Mouse (Mus musculus) hindbrain, embryonic 12.5 days (tissue): ENCODE measurements at regions not wholly inside any gene's neighbourhood (a gene's known extent, or its start where the extent isn't known, plus 50 kb on each side); places are given as distances from the start of the nearest gene placed in this dataset.
A peak's percentile ranks its signal among the peaks of the same experiment; 100 is the strongest.

Experiments used
- ATAC-seq: fragments of 200-750 bp; cut with Nextera tagmentation; 2 replicates; pipeline ENCODE4 v1.8.0; 2017; ENCODE audit warnings: moderate TSS enrichment; ENCODE audit not compliant: low FRiP score
- H3K27ac ChIP-seq: fragments of 300-500 bp; sonication (generic); 2 replicates; pipeline ENCODE4 v1.5.1; 2016; ENCODE audit warnings: mild to moderate bottlenecking
- H3K27me3 ChIP-seq: fragments of 300-500 bp; sonication (generic); 2 replicates; pipeline ENCODE4 v1.6.1; 2016; ENCODE audit warnings: mild to moderate bottlenecking
- H3K36me3 ChIP-seq: fragments of 300-500 bp; sonication (generic); 2 replicates; pipeline ENCODE4 v1.6.1; 2016; ENCODE audit warnings: mild to moderate bottlenecking
- H3K4me1 ChIP-seq: fragments of 300-500 bp; sonication (generic); 2 replicates; pipeline ENCODE4 v1.6.1; 2016
- H3K4me2 ChIP-seq: fragments of 300-500 bp; sonication (generic); replicated peaks from 2 replicates; pipeline ENCODE4 v1.6.1; 2016; ENCODE audit warnings: mild to moderate bottlenecking
- H3K4me3 ChIP-seq: fragments of 300-500 bp; sonication (generic); 2 replicates; pipeline ENCODE4 v1.5.1; 2016; ENCODE audit warnings: mild to moderate bottlenecking
- H3K9ac ChIP-seq: fragments of 300-500 bp; sonication (generic); 2 replicates; pipeline ENCODE4 v1.6.1; 2016; ENCODE audit warnings: mild to moderate bottlenecking, moderate library complexity
- H3K9me3 ChIP-seq: fragments of 300-500 bp; sonication (generic); replicated peaks from 2 replicates; pipeline ENCODE4 v1.6.1; 2016; ENCODE audit warnings: mild to moderate bottlenecking
- WGBS: fragments of 180-500 bp; shearing (Covaris S2); methylation state at CpG from one replicate; pipeline ENCODE4 v1.1.7; 2016; 5-methylcytosine and 5-hydroxymethylcytosine counted together

DNA sequence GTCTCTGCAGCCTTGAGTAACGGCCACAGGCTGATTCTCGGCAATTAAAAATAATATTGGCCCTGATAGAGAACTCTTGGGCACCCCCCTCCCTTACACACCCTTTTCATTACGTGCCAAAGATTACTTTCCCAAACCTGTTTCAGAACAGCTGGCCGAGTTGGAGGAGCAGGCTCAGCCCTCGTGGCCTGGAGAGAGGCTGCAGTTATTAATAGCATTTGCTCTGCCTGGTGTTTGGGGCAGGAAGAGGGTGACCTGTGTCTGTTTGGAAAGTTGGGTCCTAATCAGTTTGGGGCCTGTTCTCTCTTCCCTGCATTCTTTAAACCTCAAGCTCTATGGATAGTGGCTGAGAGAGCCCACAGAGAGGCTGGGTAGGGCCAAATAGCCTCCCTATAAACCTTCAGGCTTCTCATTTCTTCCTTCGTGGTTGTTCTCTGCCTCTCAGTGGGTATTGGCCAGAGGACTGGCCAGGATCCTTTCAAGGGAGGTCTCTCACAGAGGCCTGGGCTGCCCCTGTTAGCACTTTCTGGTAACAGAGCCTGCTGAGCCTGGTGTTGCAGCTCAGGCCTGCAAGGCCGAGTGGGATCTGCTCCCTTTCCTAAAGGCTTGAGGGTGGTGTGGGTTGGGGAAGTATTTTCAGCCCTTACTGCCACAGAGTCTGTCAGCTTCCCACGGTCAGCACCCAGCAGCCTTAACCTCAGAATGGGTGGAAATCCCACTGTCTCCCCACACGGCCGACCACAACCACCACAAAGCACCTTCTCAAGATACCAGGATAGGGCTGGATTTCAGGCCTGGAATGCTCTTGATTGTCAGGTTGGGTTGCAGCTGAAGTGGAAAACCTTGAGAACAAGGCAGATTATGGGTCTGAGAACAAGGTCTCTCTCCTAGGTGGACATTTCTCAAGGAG lies 206.7 kb downstream of the Zfp36l1 start:
- H3K36me3 ChIP-seq = no peaks in the 10 kb centered on the region
- H3K4me3 ChIP-seq = no peak overlapping the region
- H3K9ac ChIP-seq = no peak overlapping the region
- no peak overlapping the region for H3K4me2 ChIP-seq
- no peaks in the 10 kb centered on the region for H3K9me3 ChIP-seq
- H3K27me3 ChIP-seq = no peaks in the 10 kb centered on the region
- 70% methylated on average over 10 of the region's 10 CpGs for WGBS
- peaks cover 32% of the 10 kb centered on the region for H3K4me1 ChIP-seq
- peak overlapping the region; percentile 45 for H3K27ac ChIP-seq
- ATAC-seq = no peak

DNA sequence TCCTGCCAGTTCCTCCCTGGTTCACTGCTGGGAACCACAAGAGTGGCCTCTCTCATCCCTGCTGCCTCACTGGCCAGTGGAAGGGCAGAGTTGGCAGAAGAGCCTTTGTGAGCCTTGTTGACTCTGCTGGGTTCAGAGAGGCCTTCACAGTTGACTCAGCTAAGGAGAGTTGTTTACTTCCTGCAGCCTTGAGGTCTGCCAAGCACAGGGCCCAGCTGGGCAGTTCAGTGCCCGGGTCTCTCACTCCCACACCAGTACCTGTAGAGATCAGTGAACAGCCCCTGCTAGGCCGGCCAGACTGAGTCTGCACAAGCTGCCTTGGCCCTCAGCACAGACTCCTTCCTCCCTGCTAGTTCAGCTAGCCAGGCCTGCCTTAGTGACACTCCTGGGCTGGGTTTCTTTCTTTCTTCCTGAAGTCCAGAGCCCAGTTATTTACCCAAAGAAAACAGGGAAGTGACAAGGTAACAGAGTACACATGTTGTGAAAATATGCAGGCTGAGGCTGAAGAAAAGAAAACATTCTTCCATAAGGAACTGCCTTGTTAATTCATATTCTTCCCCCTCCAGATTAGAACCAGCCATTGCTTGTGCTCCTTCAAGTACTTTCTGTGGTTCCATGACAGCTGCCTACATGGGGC lies 207.8 kb downstream of the Zfp36l1 start:
- Histone ChIP-seq H3K27me3 (no peaks in the 10 kb centered on the region), H3K27ac (peak overlapping the region; percentile 30; the same call in 1 of the 2 replicates), H3K9ac (no peak overlapping the region), H3K4me2 (no peak overlapping the region), H3K9me3 (no peaks in the 10 kb centered on the region), H3K4me1 (peaks cover 23% of the 10 kb centered on the region), H3K36me3 (no peaks in the 10 kb centered on the region), H3K4me3 (no peak overlapping the region)
- 53% methylated on average over 2 of the region's 2 CpGs for WGBS
- no peak for ATAC-seq

- WGBS = 73% methylated on average over 7 of the region's 7 CpGs
- Histone ChIP-seq H3K36me3 (no peaks in the 10 kb centered on the region), H3K4me1 (peaks cover 30% of the 10 kb centered on the region), H3K27me3 (no peaks in the 10 kb centered on the region), H3K9me3 (peaks cover 4% of the 10 kb centered on the region; the same call in 1 of the 2 replicates), H3K4me3 (no peak overlapping the region), H3K27ac (peak overlapping the region; percentile 45; the same call in 1 of the 2 replicates), H3K4me2 (no peak overlapping the region), H3K9ac (no peak overlapping the region)
- ATAC-seq = no peak
These were observed 210.1 kb downstream of the Zfp36l1 start for GRCm38 (mm10) chr12:79902761-79903160.

DNA sequence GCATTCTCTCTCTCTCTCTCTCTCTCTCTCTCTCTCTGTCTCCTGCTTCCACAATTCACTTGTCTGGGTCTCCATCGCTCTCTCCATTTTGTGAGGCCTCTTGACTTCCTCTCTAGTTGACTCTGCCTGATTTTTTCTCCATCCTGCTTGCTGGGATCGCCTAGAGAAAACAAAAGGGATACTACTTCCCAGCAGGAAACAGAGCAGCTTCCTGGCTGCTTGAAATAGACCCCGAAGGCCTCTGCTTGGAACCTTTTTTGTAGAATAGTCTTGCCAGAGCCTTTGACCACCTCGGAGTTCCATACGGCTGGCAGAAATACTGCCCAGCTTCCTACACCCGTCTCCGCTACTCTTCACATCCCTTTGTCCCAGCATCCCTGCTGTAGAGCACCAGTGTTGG lies 210.7 kb downstream of the Zfp36l1 start:
- H3K4me2 ChIP-seq = no peak overlapping the region
- H3K4me3 ChIP-seq = no peak overlapping the region
- peak overlapping the region; percentile 45 for H3K27ac ChIP-seq
- H3K9ac ChIP-seq = no peak overlapping the region
- WGBS = 47% methylated on average over 7 of the region's 7 CpGs
- H3K9me3 ChIP-seq = peaks cover 4% of the 10 kb centered on the region; the same call in 1 of the 2 replicates
- H3K4me1 ChIP-seq = peaks cover 30% of the 10 kb centered on the region
- no peaks in the 10 kb centered on the region for H3K36me3 ChIP-seq
- H3K27me3 ChIP-seq = no peaks in the 10 kb centered on the region
- no peak for ATAC-seq

GRCm38 (mm10) chr12:79898198-79898930 lies 214.4 kb downstream of the Zfp36l1 start:
- H3K4me1 ChIP-seq = peaks cover 40% of the 10 kb centered on the region
- WGBS = 14% methylated on average over 12 of the region's 12 CpGs
- H3K9me3 ChIP-seq = peaks cover 4% of the 10 kb centered on the region; the same call in 1 of the 2 replicates
- H3K4me3 ChIP-seq = no peak overlapping the region
- H3K4me2 ChIP-seq = no peak overlapping the region
- ATAC-seq = no peak
- no peaks in the 10 kb centered on the region for H3K27me3 ChIP-seq
- H3K36me3 ChIP-seq = no peaks in the 10 kb centered on the region
- no peak overlapping the region; the same call in 1 of the 2 replicates for H3K27ac ChIP-seq
- H3K9ac ChIP-seq = no peak overlapping the region

- no peak overlapping the region for H3K9ac ChIP-seq
- peaks cover 4% of the 10 kb centered on the region; the same call in 1 of the 2 replicates for H3K9me3 ChIP-seq
- H3K4me2 ChIP-seq = no peak overlapping the region
- H3K36me3 ChIP-seq = no peaks in the 10 kb centered on the region
- peaks cover 2% of the 10 kb centered on the region; the same call in 1 of the 2 replicates for H3K27me3 ChIP-seq
- no peak for ATAC-seq
- WGBS = 18% methylated on average over 6 of the region's 6 CpGs
- H3K27ac ChIP-seq = 0 out of 2 replicates have a peak overlapping the region, but pooled peaks have one; percentile 23
- H3K4me3 ChIP-seq = no peak overlapping the region
- H3K4me1 ChIP-seq = peaks cover 31% of the 10 kb centered on the region
These were observed 216.8 kb downstream of the Zfp36l1 start for GRCm38 (mm10) chr12:79895975-79896374.

- Histone ChIP-seq H3K27me3 (peaks cover 2% of the 10 kb centered on the region; the same call in 1 of the 2 replicates), H3K4me2 (no peak overlapping the region), H3K36me3 (no peaks in the 10 kb centered on the region), H3K9ac (no peak overlapping the region), H3K27ac (no peak overlapping the region), H3K4me3 (no peak overlapping the region), H3K9me3 (peaks cover 4% of the 10 kb centered on the region; the same call in 1 of the 2 replicates), H3K4me1 (peaks cover 34% of the 10 kb centered on the region)
- peak; percentile 75 for ATAC-seq
- WGBS = 29% methylated on average over 7 of the region's 7 CpGs
These were observed 217.5 kb downstream of the Zfp36l1 start for GRCm38 (mm10) chr12:79895324-79895723.

GRCm38 (mm10) chr12:79892871-79893270 lies 219.9 kb downstream of the Zfp36l1 start:
- H3K4me3 ChIP-seq = no peak overlapping the region
- H3K4me1 ChIP-seq = peaks cover 28% of the 10 kb centered on the region
- 91% methylated on average over 8 of the region's 8 CpGs for whole genome bisulfite sequencing
- H3K9ac ChIP-seq = no peak overlapping the region
- H3K36me3 ChIP-seq = no peaks in the 10 kb centered on the region
- peaks cover 2% of the 10 kb centered on the region; the same call in 1 of the 2 replicates for H3K27me3 ChIP-seq
- no peak for ATAC-seq
- no peak overlapping the region for H3K27ac ChIP-seq
- no peaks in the 10 kb centered on the region for H3K9me3 ChIP-seq
- H3K4me2 ChIP-seq = no peak overlapping the region

DNA sequence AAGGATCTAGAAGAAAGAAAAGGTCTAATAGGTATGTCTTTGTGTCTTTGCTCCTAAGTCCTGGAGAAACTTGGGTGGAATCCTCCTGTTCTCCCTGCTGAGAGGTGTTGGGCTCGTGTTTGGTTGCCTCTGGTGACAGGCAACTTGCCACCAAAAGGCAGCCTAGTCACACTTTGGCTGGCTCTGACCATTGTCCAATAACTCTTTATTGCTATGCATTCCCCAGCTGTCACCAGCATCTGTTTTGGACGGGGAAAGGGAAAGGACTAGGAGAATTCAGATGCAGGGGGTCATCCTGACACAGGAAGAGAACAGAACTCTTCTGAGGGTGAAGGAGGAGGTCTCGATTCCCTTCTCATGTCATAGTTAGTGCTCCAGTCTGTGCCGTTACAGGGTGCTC lies 220.9 kb downstream of the Zfp36l1 start:
- no peak overlapping the region for H3K9ac ChIP-seq
- WGBS = 76% methylated on average over 4 of the region's 4 CpGs
- H3K27me3 ChIP-seq = peaks cover 2% of the 10 kb centered on the region; the same call in 1 of the 2 replicates
- no peaks in the 10 kb centered on the region for H3K36me3 ChIP-seq
- no peak overlapping the region for H3K27ac ChIP-seq
- H3K9me3 ChIP-seq = no peaks in the 10 kb centered on the region
- no peak overlapping the region for H3K4me2 ChIP-seq
- H3K4me3 ChIP-seq = no peak overlapping the region
- ATAC-seq = no peak
- H3K4me1 ChIP-seq = peaks cover 35% of the 10 kb centered on the region

GRCm38 (mm10) chr12:79890887-79891286 lies 221.9 kb downstream of the Zfp36l1 start:
- 19% methylated on average over 4 of the region's 4 CpGs for WGBS
- Histone ChIP-seq H3K9me3 (no peaks in the 10 kb centered on the region), H3K4me3 (no peak overlapping the region), H3K9ac (no peak overlapping the region), H3K27ac (peak overlapping the region; percentile 30; the same call in 1 of the 2 replicates), H3K4me2 (no peak overlapping the region), H3K4me1 (peaks cover 26% of the 10 kb centered on the region), H3K36me3 (no peaks in the 10 kb centered on the region), H3K27me3 (peaks cover 2% of the 10 kb centered on the region; the same call in 1 of the 2 replicates)
- ATAC-seq = no peak

GRCm38 (mm10) chr12:79890291-79890690 lies 222.5 kb downstream of the Zfp36l1 start:
- no peak overlapping the region for H3K4me3 ChIP-seq
- H3K9ac ChIP-seq = no peak overlapping the region
- peaks cover 2% of the 10 kb centered on the region; the same call in 1 of the 2 replicates for H3K27me3 ChIP-seq
- WGBS = 87% methylated on average over 7 of the region's 7 CpGs
- no peak overlapping the region for H3K4me2 ChIP-seq
- peaks cover 21% of the 10 kb centered on the region for H3K4me1 ChIP-seq
- 0 out of 2 replicates have a peak overlapping the region, but pooled peaks have one; percentile 30 for H3K27ac ChIP-seq
- H3K36me3 ChIP-seq = no peaks in the 10 kb centered on the region
- no peaks in the 10 kb centered on the region for H3K9me3 ChIP-seq
- ATAC-seq = no peak

DNA sequence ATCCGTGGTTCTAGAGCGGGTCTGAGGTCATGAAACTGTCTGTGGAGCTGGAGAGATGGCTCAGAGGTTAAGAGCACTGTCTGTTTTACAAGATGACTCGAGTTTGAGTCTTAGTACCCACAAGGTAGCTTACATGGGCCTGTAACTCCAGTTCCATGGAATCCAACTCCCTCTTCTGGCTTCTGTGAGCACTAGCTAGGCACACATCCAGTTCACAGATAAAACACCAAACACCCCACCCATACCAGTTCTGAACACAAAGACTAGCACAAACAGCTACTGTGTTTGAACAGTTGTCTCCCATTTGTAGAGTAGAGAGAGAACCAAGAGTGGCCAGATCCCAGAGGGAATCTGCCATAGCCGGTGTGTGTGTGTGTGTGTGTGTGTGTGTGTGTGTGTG lies 224.0 kb downstream of the Zfp36l1 start:
- Histone ChIP-seq H3K9me3 (no peaks in the 10 kb centered on the region), H3K4me2 (no peak overlapping the region), H3K27me3 (peaks cover 2% of the 10 kb centered on the region; the same call in 1 of the 2 replicates), H3K4me1 (peaks cover 14% of the 10 kb centered on the region), H3K4me3 (no peak overlapping the region), H3K9ac (no peak overlapping the region), H3K27ac (no peak overlapping the region; the same call in 1 of the 2 replicates), H3K36me3 (no peaks in the 10 kb centered on the region)
- 88% methylated on average over 4 of the region's 4 CpGs for WGBS
- ATAC-seq = no peak
